Mouse (Mus musculus) left cerebral cortex, adult 8-10 months (tissue): Measurements from ENCODE around the gene Acsf3. TPM values are rescaled to one million over a fixed set of nuclear protein-coding genes. Genes with fewer than 3 reads are reported as not detected.
A peak's percentile ranks its signal among the peaks of the same experiment; 100 is the strongest.

Experiments used
- DNase-seq, 2 experiments: peaks; one replicate each; pipeline ENCODE4 v3.0.0; 2022; ENCODE audit warnings: low spot score in 2 of 2
- total RNA-seq, 4 experiments: library from RNA; stranded (reverse); gene quantifications; 2 replicates each; pipeline ENCODE4 v1.2.4; 2022

Acsf3 gene
- total RNA-seq, 4 experiments from 2014 or later = 22.7 to 28.2 (median 26.1) TPM

- no peak for DNase-seq
These were observed 14.2 kb upstream of the Acsf3 start for GRCm38 (mm10) chr8:122761109-122761508.

GRCm38 (mm10) chr8:122762731-122763266 lies 12.5 kb upstream of the Acsf3 start:
- DNase-seq = no peak

- no peak for DNase-seq
These were observed 12.0 kb upstream of the Acsf3 start for GRCm38 (mm10) chr8:122763267-122763738.

GRCm38 (mm10) chr8:122764790-122765474 lies 10.4 kb upstream of the Acsf3 start:
- no peak for DNase-seq

GRCm38 (mm10) chr8:122766189-122766588 lies 9.1 kb upstream of the Acsf3 start:
- DNase-seq = no peak

GRCm38 (mm10) chr8:122766647-122767200 lies 8.6 kb upstream of the Acsf3 start:
- DNase-seq = no peak

GRCm38 (mm10) chr8:122767229-122767628 lies 8.1 kb upstream of the Acsf3 start:
- DNase-seq = no peak

GRCm38 (mm10) chr8:122769251-122770058 lies 5.8 kb upstream of the Acsf3 start:
- DNase-seq = peak in 1 of 2 experiments; percentile 76

- DNase-seq = no peak
These were observed 2.7 kb upstream of the Acsf3 start for GRCm38 (mm10) chr8:122772431-122773060.

GRCm38 (mm10) chr8:122777701-122778100 lies 2.4 kb downstream of the Acsf3 start:
- no peak for DNase-seq

- no peak for DNase-seq
These were observed 3.5 kb downstream of the Acsf3 start for GRCm38 (mm10) chr8:122778703-122779239.

GRCm38 (mm10) chr8:122779255-122779654 lies 4.0 kb downstream of the Acsf3 start:
- no peak for DNase-seq

GRCm38 (mm10) chr8:122784756-122785155 lies 9.5 kb downstream of the Acsf3 start:
- DNase-seq = no peak

GRCm38 (mm10) chr8:122789796-122790195 lies 14.5 kb downstream of the Acsf3 start:
- DNase-seq = no peak

GRCm38 (mm10) chr8:122793375-122794174 lies 18.3 kb downstream of the Acsf3 start:
- DNase-seq = no peak

- DNase-seq = no peak
These were observed 18.8 kb downstream of the Acsf3 start for GRCm38 (mm10) chr8:122794175-122794454.

- no peak for DNase-seq
These were observed 28.8 kb downstream of the Acsf3 start for GRCm38 (mm10) chr8:122803906-122804761.

- DNase-seq = peak in 1 of 2 experiments; percentile 36
These were observed 30.1 kb downstream of the Acsf3 start for GRCm38 (mm10) chr8:122805349-122805748.

- no peak for DNase-seq
These were observed 31.8 kb downstream of the Acsf3 start for GRCm38 (mm10) chr8:122806956-122807538.
